Mouse (Mus musculus): ENCODE results near the gene Zfp358.

DNA sequence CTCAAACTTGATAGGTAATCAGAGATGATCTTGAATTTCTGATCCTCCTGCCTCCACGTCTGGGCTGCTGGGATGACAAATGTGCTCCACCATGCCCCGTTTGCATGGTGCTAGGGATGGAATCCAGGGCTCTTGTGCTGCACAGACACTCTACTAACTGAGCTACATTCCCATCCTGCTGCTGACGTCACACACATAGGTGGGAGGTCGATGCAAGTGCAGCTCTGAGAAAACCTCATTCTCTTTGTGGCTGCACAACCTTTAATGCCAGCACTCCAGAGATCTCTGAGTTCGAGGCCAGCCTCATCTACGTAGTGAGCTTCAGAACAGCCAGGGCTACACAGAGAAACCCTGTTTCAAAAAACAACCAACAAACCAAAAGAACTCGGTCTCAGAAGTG lies 46.2 kb downstream of the Zfp358 start:
- TF ChIP-seq CTCF (IDR thresholded peaks at IDR 0.05; ENCODE audit: low read depth) (no peak), EP300 (IDR thresholded peaks at IDR 0.05; ENCODE audit: low read depth) (no peak)
